Mouse (Mus musculus) right cerebral cortex, postnatal 36 days (tissue): ENCODE data around the gene Prmt3.

Source experiments
- DNase-seq, 2 experiments: peaks; one replicate each; pipeline ENCODE4 v3.0.0; 2022; ENCODE audit warnings: low spot score in 2 of 2, mixed read lengths in 1 of 2

The Prmt3 gene

DNA sequence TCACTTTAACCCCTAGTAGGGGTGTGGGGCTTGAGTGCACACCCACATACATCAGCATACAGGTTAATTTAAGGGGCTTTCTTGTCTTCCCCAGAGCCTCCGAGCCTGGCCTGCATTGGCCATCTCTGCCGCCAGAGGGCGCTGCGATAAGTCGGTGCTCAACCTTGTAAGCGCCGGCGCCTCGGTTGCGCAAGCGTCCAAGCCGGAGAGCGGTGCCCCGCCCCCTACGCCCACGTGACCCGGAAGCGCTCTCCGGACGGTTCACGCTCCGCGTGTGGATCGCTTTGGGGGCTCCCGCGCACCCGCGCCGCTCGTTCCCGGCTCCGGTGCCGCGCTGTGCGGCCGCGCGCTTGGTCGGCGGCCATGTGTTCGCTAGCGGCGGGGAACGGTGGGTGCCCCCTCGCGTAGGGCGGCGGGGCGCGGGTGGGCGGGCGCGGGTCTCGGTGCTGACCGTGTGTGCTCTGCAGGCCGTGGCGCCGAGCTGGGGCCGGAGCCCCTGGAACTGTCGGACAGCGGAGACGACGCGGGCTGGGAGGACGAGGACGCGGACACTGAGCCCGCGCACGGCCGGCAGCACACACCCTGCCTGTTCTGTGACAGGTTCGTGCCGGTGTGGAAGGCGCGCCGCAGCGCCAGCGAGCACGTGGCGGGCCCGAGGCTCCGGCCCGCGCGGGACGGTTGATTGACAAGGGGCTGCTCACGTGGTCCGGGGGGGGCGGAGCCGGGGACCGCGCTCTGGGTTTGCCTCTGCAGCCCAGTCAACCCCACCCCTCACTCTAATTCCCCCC is at the start of gene Prmt3:
TSS of gene Prmt3 (plus strand) at position 233 of the 788 bp plus-strand sequence.
- DNase-seq: peak; percentile 97 to 98

- no peak for DNase-seq
These were observed 43.8 kb upstream of the Prmt3 start for GRCm38 (mm10) chr7:49734342-49734741.

DNA sequence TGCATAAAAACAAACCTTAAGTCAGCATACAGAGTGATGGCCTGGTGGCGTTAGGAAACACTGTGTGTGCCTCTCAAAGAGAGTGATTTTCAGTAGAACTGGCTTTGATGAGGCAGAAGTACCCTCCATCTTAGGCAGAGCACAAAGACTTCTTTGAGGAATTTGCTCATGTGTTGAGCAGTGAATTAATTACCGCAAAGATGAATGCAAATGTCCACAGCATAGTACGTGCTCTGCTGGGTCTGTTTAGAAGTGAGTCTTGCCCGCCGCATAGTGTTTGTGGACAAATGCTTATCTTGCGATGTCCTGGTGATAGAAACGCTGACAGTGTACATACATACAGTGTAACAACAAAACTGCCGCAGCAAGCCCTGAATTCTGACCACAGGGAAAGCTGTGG is 38.7 kb upstream of the Prmt3 start:
- no peak for DNase-seq

DNA sequence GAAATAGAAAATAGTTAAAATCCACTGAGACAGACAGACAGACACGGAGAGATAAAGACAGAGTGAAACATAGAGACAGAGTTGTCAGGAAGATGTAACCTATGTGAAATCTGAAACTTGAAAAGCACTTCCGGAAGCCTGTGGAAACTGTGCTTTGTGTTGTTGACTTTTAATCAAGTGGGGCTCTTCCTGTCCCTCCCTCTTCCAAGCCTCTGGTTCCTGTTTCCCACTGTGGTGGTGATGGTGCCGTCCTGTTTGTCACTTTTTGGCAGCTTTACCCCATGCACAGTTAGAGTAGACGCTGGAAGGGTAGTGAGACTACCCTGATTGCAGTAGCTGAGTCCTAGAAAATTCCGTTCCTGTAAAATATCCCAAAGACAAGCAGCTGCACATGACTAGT is 36.7 kb upstream of the Prmt3 start:
- no peak for DNase-seq

DNA sequence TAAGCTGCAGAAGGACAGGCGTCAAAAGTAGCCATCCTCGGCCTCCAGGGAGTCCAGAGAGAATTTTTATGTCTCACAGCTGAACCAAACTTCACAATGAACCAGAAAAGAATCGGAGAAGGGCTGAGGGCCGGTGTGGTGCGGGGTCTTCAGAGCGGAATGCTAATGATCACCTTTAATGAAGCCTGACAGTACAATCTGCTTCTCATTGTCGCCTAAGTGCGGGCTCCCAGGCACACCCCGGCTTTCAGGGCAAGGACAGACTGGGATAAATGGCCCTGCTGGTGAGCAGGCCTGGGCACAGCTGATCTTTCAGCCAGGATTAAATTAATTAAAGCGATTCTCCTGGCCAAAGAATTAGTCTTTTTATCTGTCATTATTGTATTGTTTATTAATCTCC is 36.2 kb upstream of the Prmt3 start:
- DNase-seq: no peak

DNA sequence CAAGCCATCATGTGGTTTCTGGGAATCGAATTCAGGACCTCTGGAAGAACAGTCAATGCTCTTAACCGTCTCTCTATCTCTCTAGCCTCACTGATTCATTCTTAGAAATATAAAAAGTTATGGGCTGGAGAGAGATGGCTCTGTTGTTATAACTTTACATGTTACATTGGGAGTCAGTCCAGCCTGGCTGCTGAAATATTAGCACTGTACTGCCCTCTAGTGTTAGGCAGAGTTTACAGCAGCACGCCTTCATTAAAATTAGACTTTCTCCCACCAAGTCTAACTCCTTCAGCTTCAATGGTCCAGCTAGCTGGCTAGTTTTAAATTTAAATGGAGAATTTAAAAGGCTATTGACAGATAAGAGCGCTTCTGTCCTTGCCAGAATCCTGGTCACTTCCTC is 27.0 kb upstream of the Prmt3 start:
- DNase-seq: no peak

DNA sequence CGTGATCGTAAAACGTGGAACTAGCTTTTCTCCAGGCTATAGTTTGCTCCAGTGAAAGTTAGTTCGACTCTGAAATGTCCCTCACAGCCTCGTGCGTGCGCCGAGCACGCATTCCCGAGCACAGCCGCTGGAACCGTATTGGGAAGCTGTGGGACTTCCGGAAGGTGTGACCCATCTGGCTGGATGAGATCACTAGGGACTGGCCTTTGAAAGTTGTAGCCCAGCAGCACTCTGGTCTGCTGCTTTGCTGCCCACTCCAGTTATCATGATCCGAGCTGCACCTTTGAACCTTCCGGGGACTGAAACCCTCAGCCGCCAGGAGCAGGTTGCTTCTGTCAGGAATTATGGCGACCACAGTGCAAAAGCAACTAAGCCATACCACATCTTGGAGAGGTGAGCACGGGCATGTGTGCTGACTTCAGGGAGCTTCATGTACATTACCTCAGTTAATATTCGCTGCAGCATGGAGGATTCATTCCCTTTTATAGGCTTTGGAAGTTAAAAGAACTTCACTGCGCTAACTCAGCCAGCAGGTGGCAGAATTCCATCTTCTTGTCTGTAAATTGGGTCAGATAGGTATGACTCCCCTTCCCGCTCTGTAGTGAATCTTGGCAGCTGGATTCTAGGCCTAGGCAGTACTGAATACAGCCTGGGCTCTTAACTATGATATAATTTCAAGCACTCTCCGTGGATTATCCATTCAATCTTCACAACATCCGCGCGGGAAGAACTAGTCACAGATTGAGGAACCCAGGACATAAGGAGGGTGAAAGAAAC is 25.2 kb upstream of the Prmt3 start:
- no peak for DNase-seq

DNA sequence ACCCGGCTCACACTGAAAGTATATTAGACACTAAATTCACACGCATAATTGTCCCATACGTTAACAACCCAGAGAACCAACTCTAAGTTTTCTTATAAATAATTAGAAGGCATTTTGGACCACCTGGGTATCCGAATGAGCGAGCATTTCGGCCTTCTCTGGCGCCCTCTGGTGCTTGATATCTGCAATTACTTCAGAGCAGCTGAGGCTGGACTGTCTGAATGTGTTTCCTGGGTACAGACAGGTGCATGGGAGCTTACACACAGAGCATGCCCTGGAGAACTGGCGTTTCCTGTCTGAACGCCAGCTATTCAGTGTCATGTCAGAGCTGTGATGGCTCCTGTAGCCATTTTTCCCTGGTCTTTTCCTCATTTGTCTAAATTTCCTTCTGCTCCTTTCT is 23.4 kb upstream of the Prmt3 start:
- no peak for DNase-seq

DNA sequence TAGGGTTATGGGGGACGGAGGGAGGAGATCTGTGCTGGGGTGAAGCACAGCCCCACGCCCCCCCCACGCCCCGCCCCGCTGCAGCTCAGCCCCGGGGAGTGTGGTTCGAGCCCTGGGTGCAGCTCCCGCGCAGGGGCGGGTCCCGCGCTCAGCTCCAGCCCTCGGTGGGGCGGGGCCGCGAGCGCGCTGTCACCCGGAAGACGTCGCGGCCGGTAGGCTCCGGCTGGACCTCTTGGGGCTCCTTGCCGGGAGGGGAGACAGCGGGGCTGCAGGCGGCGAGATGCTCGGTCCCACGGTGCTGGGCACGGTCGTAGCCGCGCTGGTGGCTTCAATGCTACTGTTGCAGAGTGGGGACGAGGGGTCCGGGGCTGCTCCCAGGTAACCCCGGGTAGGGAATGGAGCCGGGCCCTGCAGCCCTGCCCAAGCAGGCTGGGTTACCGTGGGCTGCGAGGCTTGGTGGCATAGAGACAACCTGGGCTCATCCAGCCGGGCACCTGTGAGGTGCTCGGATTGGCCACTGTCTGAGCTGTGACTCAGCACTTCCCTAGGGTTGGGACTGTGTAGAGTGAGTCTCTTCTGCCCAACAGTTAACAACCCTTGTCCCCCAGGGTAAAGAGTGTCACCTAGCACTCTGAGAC is 19.1 kb upstream of the Prmt3 start, which contains the start of gene Htatip2:
TSS of gene Htatip2 (plus strand) at position 182 of the 638 bp plus-strand sequence.
- peak in 1 of 2 experiments; percentile 29 for DNase-seq

- peak; percentile 67 to 72 for DNase-seq
These were observed 15.5 kb upstream of the Prmt3 start for GRCm38 (mm10) chr7:49762605-49763004.

- DNase-seq: no peak
These were observed 14.0 kb upstream of the Prmt3 start for GRCm38 (mm10) chr7:49764011-49764716.

GRCm38 (mm10) chr7:49766166-49766565 is 12.0 kb upstream of the Prmt3 start:
- DNase-seq: no peak

- no peak for DNase-seq
These were observed 9.6 kb upstream of the Prmt3 start for GRCm38 (mm10) chr7:49768509-49768908.

DNA sequence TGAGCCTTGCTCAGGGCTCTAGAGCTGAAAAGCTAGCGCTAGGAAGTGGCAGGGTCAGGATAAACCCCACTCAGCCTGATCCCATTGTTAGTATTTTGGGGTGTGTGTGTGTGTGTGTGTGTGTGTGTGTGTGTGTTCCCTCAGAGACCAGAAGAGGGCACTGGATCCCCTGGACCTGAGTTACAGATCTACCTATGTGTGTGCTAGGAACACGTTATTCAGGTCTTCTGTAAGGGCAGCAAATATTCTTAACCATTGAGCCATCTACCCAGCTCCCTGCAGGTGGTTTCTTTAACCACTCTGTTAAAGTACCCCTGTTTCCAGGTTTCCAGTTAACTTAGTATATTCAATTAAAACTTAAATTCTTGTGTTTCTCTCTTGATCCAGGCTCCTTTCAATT is 3.8 kb upstream of the Prmt3 start:
- DNase-seq: no peak

GRCm38 (mm10) chr7:49777585-49777984 is 561 bp upstream of the Prmt3 start:
- DNase-seq: no peak

DNA sequence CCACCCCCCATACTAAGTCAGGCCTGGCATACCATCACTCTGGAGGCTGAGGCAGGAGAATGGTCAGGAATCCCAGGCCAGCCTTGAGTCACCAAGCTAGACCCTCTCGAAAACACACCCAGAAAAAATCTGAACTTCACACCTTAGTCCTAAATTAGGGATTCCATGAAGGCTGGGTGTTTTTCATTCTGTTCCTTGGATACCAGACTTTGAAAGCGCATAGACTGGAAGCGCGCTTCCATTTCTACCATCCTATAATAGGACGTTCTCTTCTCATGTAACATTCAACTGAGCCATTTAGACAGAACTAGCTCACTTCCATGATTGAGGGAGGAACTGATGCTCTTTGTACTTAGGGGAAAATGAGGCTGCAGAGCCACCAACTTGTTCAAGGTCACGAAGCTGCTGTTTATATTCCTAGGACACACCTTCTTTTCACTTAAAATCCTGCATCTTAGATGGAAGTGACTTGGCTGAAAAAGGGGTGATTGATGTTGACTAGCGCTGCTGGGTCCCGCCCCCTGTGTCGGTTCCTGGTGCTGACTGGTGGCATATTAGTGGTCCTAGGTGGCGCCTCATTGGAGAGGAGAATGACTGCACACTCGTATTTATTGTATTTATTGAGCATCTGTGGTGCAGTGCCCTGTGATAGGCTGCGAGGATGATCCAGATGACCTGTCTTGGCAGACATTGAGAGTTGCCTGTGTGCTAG is 914 bp downstream of the Prmt3 start:
- DNase-seq: no peak

GRCm38 (mm10) chr7:49783017-49783416 is 4.9 kb downstream of the Prmt3 start:
- DNase-seq: no peak

DNA sequence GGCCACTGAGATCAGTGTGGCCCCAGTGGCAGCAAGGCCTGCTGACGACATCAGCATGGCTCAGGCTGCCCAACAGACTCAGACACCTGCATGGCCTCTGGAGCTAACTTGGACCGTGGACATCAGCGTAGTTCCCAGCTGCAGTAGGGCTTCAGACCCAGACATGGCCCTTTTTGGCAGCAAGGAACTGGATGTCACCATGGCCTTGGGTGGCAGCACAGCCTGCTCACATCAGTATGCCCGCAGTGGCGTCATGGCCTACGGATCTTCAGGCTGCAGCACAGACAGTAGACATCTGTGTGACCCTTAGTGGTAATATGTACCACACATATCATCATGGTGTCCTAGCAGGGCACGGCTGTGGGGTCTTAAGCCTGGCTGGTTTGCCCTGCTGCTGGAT is 7.0 kb downstream of the Prmt3 start:
- no peak for DNase-seq

- no peak for DNase-seq
These were observed 8.7 kb downstream of the Prmt3 start for GRCm38 (mm10) chr7:49786618-49787382.

GRCm38 (mm10) chr7:49787383-49787645 is 9.2 kb downstream of the Prmt3 start:
- no peak for DNase-seq

- no peak for DNase-seq
These were observed 16.2 kb downstream of the Prmt3 start for GRCm38 (mm10) chr7:49794304-49794703.
